Mouse (Mus musculus) ovary, adult 10 weeks (tissue): ENCODE data around the gene Smoc2. TPM values are rescaled to one million over a fixed set of nuclear protein-coding genes. Genes with fewer than 3 reads are reported as not detected.

Experiments
- polyA plus RNA-seq: library from polyadenylated mRNA; stranded (reverse); fragments of 350-450 nt; fragmentation: Illumina TruSeq; extraction: RNeasy Lipid Tissue Mini Kit (QIAGEN cat#74804); gene quantifications from one replicate; pipeline ENCODE4 v1.2.3, GENCODE M21; 2014

Smoc2 gene
- 175 TPM for polyA plus RNA-seq

GRCm38 (mm10) chr17:14279177-14279965 lies at the start of gene Smoc2:
Gene Smoc2 (plus strand): TSS chr17:14279506.

Other genes starting within 250 kb of the Smoc2 start
- gene Gm7358, start 220.0 kb upstream of the Smoc2 start, polyA plus RNA-seq = not detected
- 0.14 TPM for gene Dact2, start 75.2 kb upstream of the Smoc2 start, polyA plus RNA-seq